Mouse (Mus musculus) midbrain, embryonic 15.5 days (tissue): ENCODE results near the gene Rab22a. TPM values are rescaled to one million over a fixed set of nuclear protein-coding genes. Genes with fewer than 3 reads are reported as not detected.
"Not testable (repeated sequence)": the region's sequence is repeated elsewhere in the genome, so short reads cannot be mapped to it uniquely, and the experiment has no call there.

Source experiments
- ATAC-seq: fragments of 200-750 bp; cut with Nextera tagmentation; replicated peaks from 2 replicates; pipeline ENCODE4 v1.8.0; 2017; ENCODE audit warnings: moderate TSS enrichment
- H3K27ac ChIP-seq: fragments of 300-500 bp; sonication (generic); 2 replicates; pipeline ENCODE4 v1.5.1; 2015; ENCODE audit warnings: mild to moderate bottlenecking, inconsistent platforms
- H3K27me3 ChIP-seq: fragments of 300-500 bp; sonication (generic); replicated peaks from 2 replicates; pipeline ENCODE4 v1.6.1; 2015; ENCODE audit warnings: inconsistent platforms
- H3K36me3 ChIP-seq: fragments of 300-500 bp; sonication (generic); replicated peaks from 2 replicates; pipeline ENCODE4 v1.6.1; 2015; ENCODE audit warnings: inconsistent platforms
- H3K4me1 ChIP-seq: fragments of 300-500 bp; sonication (generic); 2 replicates; pipeline ENCODE4 v1.6.1; 2015; ENCODE audit warnings: inconsistent platforms
- H3K4me2 ChIP-seq: fragments of 300-500 bp; sonication (generic); 2 replicates; pipeline ENCODE4 v1.6.1; 2015; ENCODE audit warnings: inconsistent platforms, mild to moderate bottlenecking, moderate library complexity
- H3K4me3 ChIP-seq: fragments of 300-500 bp; sonication (generic); 2 replicates; pipeline ENCODE4 v1.5.1; 2015; ENCODE audit warnings: mild to moderate bottlenecking, inconsistent platforms
- H3K9ac ChIP-seq: fragments of 300-500 bp; sonication (generic); 2 replicates; pipeline ENCODE4 v1.6.1; 2015; ENCODE audit warnings: mild to moderate bottlenecking, inconsistent platforms
- H3K9me3 ChIP-seq: fragments of 300-500 bp; sonication (generic); 2 replicates; pipeline ENCODE4 v1.6.1; 2016; ENCODE audit warnings: inconsistent platforms
- WGBS: fragments of 180-500 bp; shearing (Covaris S2); methylation state at CpG from one replicate; pipeline ENCODE4 v1.1.7; 2015; ENCODE audit warnings: mixed read lengths; 5-methylcytosine and 5-hydroxymethylcytosine counted together
- polyA plus RNA-seq: library from polyadenylated mRNA; unstranded; fragments of >200 nt; fragmentation: Nextera tagmentation; extraction: Ambion mirVana; gene quantifications from 2 replicates; pipeline ENCODE4 v1.2.1, GENCODE M21; 2015

The Rab22a gene
- 32.8 and 33.8 TPM in 2 replicates for polyA plus RNA-seq

- Histone ChIP-seq H3K27ac (0 out of 2 replicates have a peak within 1 kb of the TSS, but pooled peaks have one; percentile 19), H3K9ac (peak within 1 kb of the TSS; percentile 77), H3K36me3 (peaks cover 6% of the 10 kb centered on the region; the same call in 1 of the 2 replicates), H3K4me1 (peaks cover 22% of the 10 kb centered on the region), H3K9me3 (no peaks in the 10 kb centered on the region), H3K27me3 (no peaks in the 10 kb centered on the region), H3K4me3 (peak within 1 kb of the TSS; percentile 76), H3K4me2 (peak within 1 kb of the TSS; percentile 93)
- peak; percentile 97 for ATAC-seq
- under 1% methylated on average over 47 of the region's 55 CpGs for WGBS
Measured at GRCm38 (mm10) chr2:173659057-173659925, at the start of gene Rab22a. TSS of gene Rab22a (plus strand) at chr2:173659760.

- Histone ChIP-seq H3K4me2 (no peak overlapping the region), H3K27ac (no peak overlapping the region), H3K4me1 (no peaks in the 10 kb centered on the region), H3K9me3 (no peaks in the 10 kb centered on the region), H3K36me3 (no peaks in the 10 kb centered on the region), H3K9ac (no peak overlapping the region), H3K27me3 (no peaks in the 10 kb centered on the region), H3K4me3 (no peak overlapping the region)
- 83% methylated on average over 11 of the region's 11 CpGs for WGBS
- no peak for ATAC-seq
Measured at GRCm38 (mm10) chr2:173615378-173616081, 44.0 kb upstream of the Rab22a start.

GRCm38 (mm10) chr2:173616156-173616555, 43.4 kb upstream of the Rab22a start:
- no peak overlapping the region for H3K27ac ChIP-seq
- H3K27me3 ChIP-seq, result no peaks in the 10 kb centered on the region
- 76% methylated on average over 7 of the region's 7 CpGs for WGBS
- ATAC-seq, result no peak
- H3K36me3 ChIP-seq, result no peaks in the 10 kb centered on the region
- H3K4me3 ChIP-seq, result no peak overlapping the region
- no peak overlapping the region for H3K9ac ChIP-seq
- no peaks in the 10 kb centered on the region for H3K4me1 ChIP-seq
- no peaks in the 10 kb centered on the region for H3K9me3 ChIP-seq
- H3K4me2 ChIP-seq, result no peak overlapping the region

GRCm38 (mm10) chr2:173619132-173619531, 40.4 kb upstream of the Rab22a start:
- Histone ChIP-seq H3K4me1 (0 out of 2 replicates have a peak, but pooled peaks cover 5% of the 10 kb centered on the region), H3K9me3 (no peaks in the 10 kb centered on the region), H3K4me2 (no peak overlapping the region), H3K27me3 (no peaks in the 10 kb centered on the region), H3K27ac (no peak overlapping the region), H3K36me3 (no peaks in the 10 kb centered on the region), H3K4me3 (no peak overlapping the region), H3K9ac (no peak overlapping the region)
- no peak for ATAC-seq
- 94% methylated on average over 5 of the region's 5 CpGs for WGBS

GRCm38 (mm10) chr2:173620645-173621044, 38.9 kb upstream of the Rab22a start:
- ATAC-seq, result no peak
- H3K9me3 ChIP-seq, result no peaks in the 10 kb centered on the region
- no peaks in the 10 kb centered on the region for H3K36me3 ChIP-seq
- no peak overlapping the region for H3K27ac ChIP-seq
- H3K4me1 ChIP-seq, result 0 out of 2 replicates have a peak, but pooled peaks cover 5% of the 10 kb centered on the region
- H3K9ac ChIP-seq, result no peak overlapping the region
- H3K4me2 ChIP-seq, result no peak overlapping the region
- H3K27me3 ChIP-seq, result no peaks in the 10 kb centered on the region
- no peak overlapping the region for H3K4me3 ChIP-seq
- WGBS, result 90% methylated on average over 4 of the region's 4 CpGs

GRCm38 (mm10) chr2:173622173-173622601, 37.4 kb upstream of the Rab22a start:
- Histone ChIP-seq H3K27me3 (no peaks in the 10 kb centered on the region), H3K9me3 (no peaks in the 10 kb centered on the region), H3K4me3 (no peak overlapping the region), H3K9ac (no peak overlapping the region), H3K4me2 (no peak overlapping the region), H3K4me1 (0 out of 2 replicates have a peak, but pooled peaks cover 5% of the 10 kb centered on the region), H3K27ac (no peak overlapping the region), H3K36me3 (no peaks in the 10 kb centered on the region)
- 48% methylated on average over 7 of the region's 7 CpGs for WGBS
- ATAC-seq, result no peak

- 0 out of 2 replicates have a peak, but pooled peaks cover 5% of the 10 kb centered on the region for H3K4me1 ChIP-seq
- no peak overlapping the region for H3K27ac ChIP-seq
- no peaks in the 10 kb centered on the region for H3K9me3 ChIP-seq
- ATAC-seq, result no peak
- H3K27me3 ChIP-seq, result no peaks in the 10 kb centered on the region
- H3K4me2 ChIP-seq, result no peak overlapping the region
- H3K36me3 ChIP-seq, result no peaks in the 10 kb centered on the region
- no peak overlapping the region for H3K4me3 ChIP-seq
- no peak overlapping the region for H3K9ac ChIP-seq
- 72% methylated on average over 7 of the region's 7 CpGs for WGBS
Measured at GRCm38 (mm10) chr2:173624667-173625066, 34.9 kb upstream of the Rab22a start.

- Histone ChIP-seq H3K4me3 (no peak overlapping the region), H3K4me1 (0 out of 2 replicates have a peak, but pooled peaks cover 5% of the 10 kb centered on the region), H3K4me2 (no peak overlapping the region), H3K9me3 (no peaks in the 10 kb centered on the region), H3K36me3 (no peaks in the 10 kb centered on the region), H3K9ac (no peak overlapping the region), H3K27me3 (no peaks in the 10 kb centered on the region), H3K27ac (no peak overlapping the region)
- no peak for ATAC-seq
- WGBS, result 90% methylated on average over 3 of the region's 3 CpGs
Measured at GRCm38 (mm10) chr2:173625786-173626185, 33.8 kb upstream of the Rab22a start.

GRCm38 (mm10) chr2:173634106-173634505, 25.5 kb upstream of the Rab22a start:
- H3K9ac ChIP-seq, H3K4me3 ChIP-seq, H3K4me1 ChIP-seq, H3K4me2 ChIP-seq, ATAC-seq, H3K27me3 ChIP-seq, H3K27ac ChIP-seq, H3K9me3 ChIP-seq, H3K36me3 ChIP-seq: not testable (repeated sequence)
- 96% methylated on average over 15 of the region's 15 CpGs for WGBS

- Histone ChIP-seq H3K36me3 (no peaks in the 10 kb centered on the region), H3K9ac (no peak overlapping the region), H3K4me2 (no peak overlapping the region), H3K27me3 (no peaks in the 10 kb centered on the region), H3K9me3 (no peaks in the 10 kb centered on the region), H3K27ac (no peak overlapping the region), H3K4me1 (no peaks in the 10 kb centered on the region), H3K4me3 (no peak overlapping the region)
- ATAC-seq, result no peak
Measured at GRCm38 (mm10) chr2:173641370-173641769, 18.2 kb upstream of the Rab22a start.

GRCm38 (mm10) chr2:173642262-173642999, 17.1 kb upstream of the Rab22a start:
- H3K9ac ChIP-seq, result no peak overlapping the region
- no peak overlapping the region for H3K27ac ChIP-seq
- 70% methylated on average over 15 of the region's 15 CpGs for WGBS
- H3K27me3 ChIP-seq, result no peaks in the 10 kb centered on the region
- H3K36me3 ChIP-seq, result no peaks in the 10 kb centered on the region
- no peak overlapping the region for H3K4me2 ChIP-seq
- H3K4me3 ChIP-seq, result no peak overlapping the region
- no peaks in the 10 kb centered on the region for H3K9me3 ChIP-seq
- no peak for ATAC-seq
- no peaks in the 10 kb centered on the region for H3K4me1 ChIP-seq
